Mouse (Mus musculus) liver, embryonic 14.5 days (tissue): ENCODE measurements at regions not wholly inside any gene's neighbourhood (a gene's known extent, or its start where the extent isn't known, plus 50 kb on each side); places are given as distances from the start of the nearest gene placed in this dataset.

Source experiments
- CTCF ChIP-seq: IDR thresholded peaks from 2 replicates; pipeline ENCODE4 v1.5.1; 2016; ENCODE audit warnings: antibody characterized with exemption, low read depth, control low read depth
- EP300 ChIP-seq: IDR thresholded peaks from 2 replicates; pipeline ENCODE4 v1.6.1; 2016; ENCODE audit warnings: antibody characterized with exemption, low read depth

- no peak for TF ChIP-seq CTCF
- no peak for TF ChIP-seq EP300
Measured at GRCm38 (mm10) chr7:68559440-68560343, 189.3 kb downstream of the Arrdc4 start.
